Mouse (Mus musculus) cerebellum, adult 11-12 months (tissue): ENCODE data around the gene Gabrr3.
A peak's percentile ranks its signal among the peaks of the same experiment; 100 is the strongest.
"Not testable (repeated sequence)": the region's sequence is repeated elsewhere in the genome, so short reads cannot be mapped to it uniquely, and the experiment has no call there.

Source experiments
- DNase-seq: peaks from one replicate; pipeline ENCODE4 v3.0.0; 2022

Gabrr3 gene

DNA sequence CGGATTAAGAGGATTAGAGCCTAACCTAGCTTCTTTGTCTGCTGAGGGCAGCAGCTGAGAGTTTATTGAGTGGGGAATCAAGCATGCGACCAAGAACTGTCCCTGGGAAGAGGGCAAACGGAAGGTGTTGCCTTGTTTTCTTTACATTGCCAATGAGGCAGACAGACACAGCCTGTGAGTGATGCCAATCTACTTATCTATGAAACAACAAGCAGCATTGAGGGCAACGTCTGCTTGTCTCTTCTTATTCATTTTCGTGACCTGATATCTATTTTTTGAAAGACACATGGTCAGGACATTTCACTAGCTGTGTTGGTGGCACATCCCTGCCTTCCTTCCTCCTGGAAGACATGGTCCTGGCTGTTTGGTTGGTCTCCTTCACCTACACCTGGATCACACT is at the start of gene Gabrr3:
Gene Gabrr3 (plus strand): TSS at position 301 of the 400 bp plus-strand sequence.
- DNase-seq, result no peak

DNA sequence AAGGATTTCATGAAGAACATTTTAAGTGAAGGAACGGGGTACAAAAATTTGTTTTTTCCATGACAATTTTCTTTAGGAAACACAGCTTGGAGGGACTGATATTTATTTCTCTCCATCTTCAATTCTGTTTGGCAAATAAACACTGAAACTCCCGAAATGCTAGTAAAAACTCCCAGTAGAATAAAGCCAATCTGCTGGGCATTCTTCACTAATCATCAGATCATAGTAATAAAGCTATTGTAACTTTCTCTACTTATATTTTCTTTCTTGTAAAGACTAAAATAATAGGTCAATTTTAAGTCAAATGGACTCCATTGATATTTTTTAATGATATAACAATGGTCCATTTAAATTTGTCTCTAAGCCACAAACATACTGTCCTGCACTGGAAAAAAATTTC is 43.2 kb upstream of the Gabrr3 start, which contains the start of gene Olfr209:
Gene Olfr209 (minus strand): TSS at position 101 of the 400 bp plus-strand sequence.
- DNase-seq, result no peak

DNA sequence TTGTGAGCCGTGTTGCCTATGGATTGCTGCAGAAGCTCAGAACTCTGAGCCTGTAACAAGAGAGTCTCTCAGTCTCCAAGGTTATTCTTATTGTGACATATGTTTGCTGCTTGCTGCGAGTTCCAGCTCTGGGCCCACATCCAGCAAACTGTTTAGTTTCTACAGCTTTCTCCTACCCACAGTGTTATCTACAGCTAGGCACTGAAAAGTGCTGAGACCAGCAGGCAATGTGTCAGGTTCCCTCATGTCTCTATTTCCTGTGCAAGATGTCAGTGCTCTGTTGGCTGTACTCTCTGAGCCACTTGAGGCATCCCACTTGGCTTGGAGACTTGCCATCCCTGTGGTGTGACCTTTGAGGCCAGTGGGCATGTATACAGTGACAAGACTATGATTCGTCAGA is 13.8 kb upstream of the Gabrr3 start:
- peak; percentile 57 for DNase-seq

DNA sequence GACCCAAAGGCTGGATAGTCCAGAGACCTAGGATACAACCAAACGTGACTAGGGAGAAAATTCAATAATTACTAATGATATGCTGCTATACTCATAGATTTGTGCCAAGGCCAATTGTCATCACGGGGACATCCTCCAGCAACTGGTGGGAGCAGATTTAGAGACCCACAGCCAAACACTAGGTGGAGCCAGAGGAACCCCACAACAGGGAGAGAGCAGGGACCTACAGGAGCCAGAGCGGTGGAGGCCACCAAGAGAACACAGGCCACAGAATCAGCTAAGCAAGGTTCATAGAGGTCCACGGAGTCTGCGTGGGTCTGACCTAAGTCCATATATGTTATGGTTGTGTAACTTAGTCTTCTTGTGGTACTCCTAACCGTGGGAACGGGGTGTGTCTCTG is 6.0 kb upstream of the Gabrr3 start:
- DNase-seq, result no peak

DNA sequence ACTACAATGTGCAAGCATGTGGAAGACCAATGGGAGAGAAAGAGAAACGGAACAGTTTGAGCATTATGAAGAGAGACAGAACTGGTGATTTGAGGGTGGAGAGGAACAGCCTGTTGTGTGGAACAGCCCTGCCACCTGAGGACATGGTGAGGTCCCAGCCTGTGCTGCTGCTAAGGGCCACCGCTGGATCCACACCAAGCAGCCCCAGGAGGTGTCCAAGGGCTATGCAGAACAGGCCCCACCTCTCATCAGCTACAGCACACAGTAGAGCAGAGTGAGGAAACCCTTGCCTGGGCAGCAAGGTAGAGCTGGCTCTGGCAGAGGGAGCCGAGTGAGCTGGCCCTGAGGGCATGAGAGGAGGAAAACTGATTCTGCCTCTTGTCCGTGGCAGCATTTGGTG is 5.1 kb upstream of the Gabrr3 start:
- DNase-seq, result no peak

DNA sequence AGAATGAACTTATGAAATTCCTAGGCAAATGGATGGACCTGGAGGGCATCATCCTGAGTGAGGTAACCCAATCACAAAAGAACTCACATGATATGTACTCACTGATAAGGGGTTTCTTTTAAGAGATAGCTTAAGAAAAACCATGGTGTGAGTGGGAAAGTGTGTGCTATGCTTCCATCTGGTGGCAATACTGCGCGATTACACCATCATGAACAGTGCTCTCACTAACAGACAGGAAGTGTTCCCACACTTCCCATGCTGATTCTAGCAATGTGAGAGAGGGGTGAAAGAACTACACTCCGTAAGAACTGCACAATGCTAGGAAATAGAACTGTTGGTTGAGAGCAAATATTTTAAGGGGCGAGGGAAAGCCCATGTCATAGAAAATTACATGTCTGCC is 3.4 kb upstream of the Gabrr3 start:
- no peak for DNase-seq

DNA sequence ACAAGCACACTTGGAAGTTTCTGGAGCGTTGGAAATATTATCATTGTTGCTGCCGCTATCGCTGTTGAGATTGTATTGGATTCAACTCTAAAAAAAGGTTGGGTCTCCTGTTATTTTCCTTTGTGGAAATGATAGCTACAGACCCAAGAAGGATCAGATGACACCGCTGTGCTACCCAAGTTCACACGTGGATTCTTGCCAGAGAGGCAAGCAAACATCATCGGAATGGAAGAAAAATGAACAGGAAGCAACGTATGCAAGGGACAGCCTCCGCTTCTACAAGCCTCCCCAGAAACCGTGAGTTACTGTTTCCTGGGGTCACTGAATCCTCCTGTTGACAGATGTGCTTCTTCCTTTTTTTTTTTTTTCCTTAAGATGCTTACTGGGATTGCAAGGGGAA is 2.3 kb upstream of the Gabrr3 start:
- no peak for DNase-seq

DNA sequence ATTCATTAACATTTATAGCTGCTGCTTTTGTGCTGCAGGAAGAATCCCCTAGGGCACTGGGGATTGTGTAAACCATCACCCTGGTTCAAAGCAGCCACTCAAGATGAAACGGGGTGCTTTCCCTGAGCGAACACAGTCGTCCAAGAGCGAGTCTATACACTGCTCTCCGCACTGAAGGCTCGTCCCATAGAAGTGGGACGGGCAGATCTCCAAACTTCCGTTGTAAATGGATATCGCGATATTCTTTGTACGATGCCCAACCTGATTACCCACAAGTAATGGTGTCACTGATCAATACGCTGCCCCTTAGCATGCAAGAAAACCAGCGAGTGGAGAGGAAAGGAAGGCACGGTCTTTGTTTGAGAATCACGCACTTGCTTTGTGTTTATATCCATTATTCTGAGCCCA is 2.2 kb downstream of the Gabrr3 start:
- no peak for DNase-seq

DNA sequence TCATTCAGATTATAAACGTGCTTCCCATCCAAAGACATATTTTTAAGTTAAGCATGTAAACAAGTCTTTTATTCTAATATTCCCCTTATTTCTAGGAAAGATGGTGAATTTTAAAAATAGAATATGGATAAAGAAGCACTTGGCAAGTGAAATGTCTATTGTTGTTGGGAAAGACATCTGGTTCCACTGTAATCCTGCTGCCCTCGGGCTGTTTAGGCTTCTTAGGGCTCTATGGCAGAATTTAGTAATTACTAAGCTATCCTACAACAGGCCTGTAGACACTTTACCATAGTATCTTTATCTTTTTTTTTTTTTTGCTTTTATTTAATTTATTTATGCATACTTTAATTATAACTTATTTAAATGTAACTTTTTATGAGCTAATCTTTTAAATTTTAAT is 2.7 kb downstream of the Gabrr3 start:
- DNase-seq, result no peak

DNA sequence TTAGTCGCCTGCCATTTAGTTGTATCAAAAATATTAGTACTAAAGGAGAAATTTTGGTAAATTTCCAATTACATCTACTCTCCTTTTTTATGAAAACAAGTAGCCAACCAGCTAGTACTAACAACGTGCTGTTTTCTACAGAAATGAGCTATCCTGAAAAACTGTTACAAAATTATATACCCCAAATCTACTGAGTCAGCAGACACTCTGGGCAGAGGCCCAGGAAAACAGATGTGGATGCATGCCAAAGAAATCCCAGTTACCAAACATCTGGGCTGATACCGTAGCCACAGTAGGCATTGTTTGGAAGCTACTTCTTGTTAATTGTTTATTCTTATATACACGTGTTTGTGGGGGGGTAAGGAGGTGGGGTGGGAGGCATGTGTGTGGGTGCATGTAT is 6.3 kb downstream of the Gabrr3 start:
- DNase-seq, result no peak

DNA sequence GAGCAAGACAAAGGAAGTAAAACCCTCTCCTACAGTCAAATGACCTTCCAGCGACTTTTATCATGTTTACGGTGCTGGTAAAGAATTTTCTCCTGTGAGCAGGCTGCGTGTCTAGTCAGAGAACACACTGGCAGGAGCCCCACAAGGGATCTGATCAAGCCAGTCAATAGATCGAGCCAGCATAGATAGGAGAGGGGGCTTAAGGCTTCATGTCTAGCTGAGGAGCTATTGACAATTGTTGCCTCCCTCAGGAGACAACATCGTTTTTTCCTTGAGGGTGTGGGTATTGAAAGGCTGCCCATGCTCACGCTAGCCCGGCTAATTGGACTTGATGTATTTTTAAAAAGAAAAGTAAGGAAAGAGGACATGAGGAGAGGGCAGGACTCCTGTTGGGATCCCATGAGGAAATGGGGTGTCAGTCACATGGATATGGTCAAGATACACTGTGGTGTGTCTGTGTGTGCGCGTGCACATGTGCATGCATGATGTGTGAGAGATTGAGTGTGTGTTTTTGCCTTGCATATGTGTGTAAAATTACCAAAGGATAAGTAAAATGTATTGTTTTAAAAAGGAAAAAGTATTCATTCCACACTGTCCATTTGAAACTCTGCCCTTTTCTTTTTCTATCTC is 13.2 kb downstream of the Gabrr3 start:
- no peak for DNase-seq

DNA sequence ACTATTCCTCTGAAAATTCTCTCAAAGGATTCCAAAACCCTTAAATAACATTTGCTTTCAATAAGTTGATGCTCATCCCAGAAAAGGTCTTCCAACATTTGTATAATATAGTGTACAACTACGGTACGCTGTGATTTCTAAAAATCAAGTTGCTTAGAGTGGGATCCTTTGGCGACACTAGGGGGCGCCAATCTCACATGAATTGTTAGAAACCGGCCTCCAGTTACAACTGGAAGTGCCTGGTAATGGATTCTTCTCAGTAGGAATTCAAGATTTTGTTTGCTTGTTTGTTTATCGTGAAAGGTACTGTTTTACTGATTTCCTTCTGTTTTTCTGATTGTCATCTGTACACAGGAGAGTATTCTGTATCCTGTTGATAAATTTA is 13.7 kb downstream of the Gabrr3 start:
- DNase-seq, result peak; percentile 11

DNA sequence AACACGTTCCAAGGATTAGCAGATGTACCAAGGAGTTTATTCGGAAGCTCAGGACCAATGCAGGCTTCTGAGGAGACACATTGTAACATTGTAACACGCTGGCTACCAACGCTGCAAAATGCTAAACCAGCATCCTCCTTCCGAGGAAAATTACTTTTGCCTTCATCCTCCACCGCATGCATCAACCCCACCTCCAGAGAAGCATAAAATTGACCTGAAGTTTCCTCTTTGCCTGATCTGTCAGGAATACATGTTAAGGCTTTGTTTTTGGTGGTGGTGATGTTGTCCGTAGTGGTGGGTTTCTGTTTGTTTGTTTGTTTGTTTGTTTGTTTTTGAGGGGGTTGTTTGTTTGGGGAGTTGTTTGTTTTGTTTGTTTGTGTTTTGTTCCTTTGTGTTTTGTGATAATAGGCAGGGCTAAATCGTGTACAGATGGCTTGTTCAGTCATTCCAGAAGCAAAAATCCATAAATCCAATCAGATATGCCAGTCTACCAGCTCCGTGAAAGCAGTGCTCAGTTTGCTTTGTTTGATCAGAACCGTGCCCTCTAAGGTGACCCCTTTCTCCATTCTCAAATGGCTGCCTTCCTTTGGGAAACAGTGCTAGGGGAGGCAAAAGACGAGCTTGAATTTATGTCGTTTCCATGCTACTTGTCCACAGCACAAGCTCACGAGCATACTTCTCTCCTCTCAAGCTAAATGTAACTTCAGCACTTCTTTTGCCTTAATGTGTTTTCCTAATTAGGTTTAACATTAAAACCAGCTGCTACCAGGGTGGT is 14.6 kb downstream of the Gabrr3 start:
- DNase-seq, result no peak

DNA sequence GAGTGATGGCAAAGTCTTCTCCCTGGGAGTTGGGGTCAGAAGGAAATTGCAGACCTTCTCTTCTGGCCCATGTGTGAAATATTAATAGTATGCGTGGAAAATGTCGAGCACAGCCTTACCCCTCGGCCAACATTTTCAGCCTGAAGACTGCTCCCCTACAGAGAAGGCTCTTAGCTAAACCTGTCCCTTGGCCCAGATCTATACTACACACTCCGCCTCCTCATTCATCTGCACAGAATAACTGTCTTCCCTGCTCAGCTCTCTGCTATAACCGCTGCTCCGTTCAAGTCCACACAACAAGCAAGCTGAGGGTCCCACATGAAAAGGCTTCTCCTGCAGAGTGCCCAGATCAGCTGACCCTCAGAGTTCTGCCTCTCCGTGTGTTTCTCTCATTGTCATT is 20.8 kb downstream of the Gabrr3 start:
- DNase-seq, result no peak

DNA sequence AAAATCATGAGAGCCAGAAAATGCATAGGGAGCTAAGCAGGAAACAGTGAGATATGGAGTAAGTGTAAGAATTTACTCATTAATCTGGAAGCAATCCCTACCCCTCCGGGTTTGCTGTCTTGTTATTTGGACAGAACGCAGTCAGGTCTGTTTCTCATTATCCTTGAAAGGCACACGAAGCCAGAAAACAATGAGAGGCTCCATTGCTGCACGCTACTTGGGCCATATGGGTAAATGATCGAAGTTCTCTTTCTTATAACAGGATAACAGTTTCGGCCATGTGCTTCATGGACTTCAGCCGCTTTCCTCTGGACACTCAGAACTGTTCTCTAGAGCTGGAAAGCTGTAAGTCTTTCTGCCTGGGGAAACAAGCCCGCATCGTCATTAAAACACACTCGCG is 26.0 kb downstream of the Gabrr3 start:
- no peak for DNase-seq

DNA sequence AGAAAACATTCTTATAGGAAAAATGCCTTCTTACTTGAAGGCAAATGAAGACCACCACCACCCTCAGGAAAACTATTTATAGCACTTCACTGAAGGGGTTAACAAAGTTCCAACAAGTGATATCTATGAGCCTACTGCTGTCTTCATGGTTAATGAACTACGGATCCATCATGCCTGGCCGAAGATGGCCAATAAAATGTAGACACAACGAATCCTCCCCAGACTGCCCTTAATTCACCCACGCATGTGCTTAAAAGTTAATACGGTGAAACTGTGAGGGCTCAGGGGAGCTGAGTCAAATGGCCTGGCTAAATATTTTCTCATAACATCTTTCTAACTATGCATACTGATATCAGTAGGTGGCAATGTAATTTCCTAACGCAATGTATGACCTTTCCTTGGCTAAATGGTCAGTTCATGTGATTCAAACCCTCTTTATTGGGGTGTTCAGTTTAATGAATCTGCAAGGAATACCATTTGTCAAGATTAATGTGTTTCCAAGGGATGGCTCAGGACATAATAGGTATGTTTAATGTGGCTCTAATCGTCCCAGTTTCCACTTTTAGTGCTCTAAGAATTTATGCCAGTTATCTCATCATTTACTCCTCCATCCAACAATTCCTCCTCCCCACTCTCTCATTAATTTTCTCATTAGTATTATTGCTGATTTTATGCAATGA is 37.9 kb downstream of the Gabrr3 start:
- no peak for DNase-seq

DNA sequence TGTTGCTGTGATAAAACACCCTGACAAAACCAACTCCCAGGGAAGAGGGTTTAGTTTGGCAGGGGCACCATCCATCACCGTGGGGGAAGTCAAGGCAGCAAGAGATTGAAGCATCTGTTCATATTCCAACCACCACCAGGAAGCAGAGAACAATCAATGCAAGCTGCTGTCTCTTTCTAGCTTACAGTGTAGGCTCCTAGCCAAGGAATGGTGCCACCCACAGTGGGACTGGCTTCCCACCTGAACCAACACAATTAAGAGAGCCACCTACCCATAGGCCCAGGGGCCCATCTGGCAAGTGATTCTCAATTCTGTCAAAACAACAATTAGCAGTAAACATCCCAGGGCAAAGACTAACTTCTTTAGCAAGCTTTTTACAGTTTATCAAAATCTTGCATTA is 41.0 kb downstream of the Gabrr3 start:
- no peak for DNase-seq

DNA sequence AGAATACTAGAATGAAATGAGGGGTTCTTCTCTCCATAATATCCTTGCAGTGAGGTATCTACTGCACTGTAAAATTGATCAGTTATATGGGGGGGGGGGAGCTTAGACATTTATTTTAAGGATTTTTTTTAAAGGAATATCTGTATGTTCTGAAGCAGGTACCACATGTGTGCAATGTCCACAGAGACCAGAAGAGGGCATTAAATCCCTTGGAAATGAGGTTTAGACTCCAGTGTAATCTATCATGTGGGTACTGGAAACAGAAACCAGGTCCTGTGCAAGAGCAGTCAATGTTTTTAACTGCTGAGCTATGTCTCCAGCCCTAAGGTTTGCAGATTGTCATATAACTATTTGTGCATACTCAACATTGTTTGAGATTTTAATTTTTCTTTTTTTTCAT is 42.0 kb downstream of the Gabrr3 start:
- DNase-seq, result no peak

DNA sequence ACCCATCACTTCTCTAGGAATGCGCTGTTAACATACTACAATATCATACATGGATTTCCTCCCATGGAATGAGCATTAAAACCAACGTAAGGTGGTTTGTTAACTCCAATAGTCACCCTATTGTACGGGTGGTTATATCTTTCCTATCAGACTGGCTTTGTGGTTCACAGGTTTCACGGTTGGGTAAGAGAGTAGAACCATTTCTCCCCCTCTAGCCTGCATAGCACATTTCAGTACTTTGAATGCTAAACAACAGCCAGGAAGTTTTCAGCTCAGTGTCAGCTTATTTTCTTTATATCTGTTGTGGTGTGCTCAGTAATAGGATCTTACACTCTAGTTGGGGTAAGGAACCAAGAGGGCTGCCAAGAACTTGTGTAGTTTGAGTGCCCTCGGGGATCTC is 44.7 kb downstream of the Gabrr3 start:
- no peak for DNase-seq

DNA sequence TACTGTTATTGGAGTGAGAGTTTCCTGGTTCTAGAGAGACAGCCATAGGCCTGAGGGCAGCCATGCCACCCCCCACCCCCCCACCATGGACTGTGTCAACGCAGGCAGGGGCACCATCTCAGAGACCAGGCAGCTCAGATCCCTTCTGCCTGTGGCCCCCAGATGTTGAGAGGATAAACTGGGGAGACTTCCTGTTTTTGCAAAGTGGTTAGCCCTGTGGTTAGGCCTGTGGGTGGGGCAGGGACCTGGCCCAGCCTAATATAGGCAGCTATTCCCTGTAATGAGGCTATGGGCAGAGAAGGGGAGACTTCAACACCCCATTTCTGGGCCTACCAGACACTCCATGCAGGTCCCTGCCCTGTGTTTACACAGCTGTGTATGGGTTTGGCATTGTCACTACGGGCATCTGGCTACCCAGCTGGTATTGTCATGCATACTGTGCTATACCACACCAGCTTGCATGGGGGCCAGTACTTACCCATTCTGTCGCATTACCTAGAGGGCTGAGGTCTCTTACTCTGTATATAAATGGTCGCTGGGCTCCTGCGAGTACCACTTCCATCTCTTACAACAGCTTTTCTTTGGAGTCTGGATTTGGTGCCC is 52.2 kb downstream of the Gabrr3 start:
- DNase-seq, result not testable (repeated sequence)

DNA sequence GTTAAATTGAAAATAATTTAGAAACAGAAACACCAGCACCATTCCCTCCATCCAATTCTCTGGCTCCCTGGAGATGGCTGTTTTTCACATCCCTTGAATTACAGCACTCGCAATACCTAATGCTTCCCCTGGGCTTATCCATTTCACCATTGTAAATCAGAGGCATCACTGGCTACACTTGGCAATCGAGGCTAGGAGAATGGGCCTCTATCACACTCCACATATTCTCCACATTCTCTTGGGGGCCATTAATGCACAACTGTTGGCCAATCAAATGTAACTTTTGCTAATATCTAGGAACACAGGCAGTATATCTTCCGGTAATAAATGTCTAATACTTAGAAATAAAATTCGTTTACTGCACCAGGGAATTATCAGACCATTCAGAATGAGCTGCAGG is 56.4 kb downstream of the Gabrr3 start:
- DNase-seq, result no peak

DNA sequence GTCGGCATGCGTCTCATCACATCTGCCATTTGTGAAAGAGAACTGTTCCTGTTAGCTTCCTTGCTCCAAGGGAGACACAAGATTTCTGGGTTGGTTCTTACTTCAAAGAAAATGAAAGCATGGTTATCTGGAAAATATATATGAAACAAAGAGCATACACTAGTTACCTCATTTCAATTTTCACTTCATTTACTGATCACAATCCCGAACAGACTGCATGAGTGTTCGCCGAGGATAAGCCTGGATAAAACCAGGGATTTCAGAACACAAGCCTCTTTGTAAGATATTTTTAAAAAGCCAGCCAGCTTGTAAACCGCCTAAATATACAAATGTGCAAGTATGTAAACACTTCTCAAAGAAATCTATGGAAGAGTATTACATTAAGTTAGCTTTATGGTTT is 56.8 kb downstream of the Gabrr3 start:
- no peak for DNase-seq

DNA sequence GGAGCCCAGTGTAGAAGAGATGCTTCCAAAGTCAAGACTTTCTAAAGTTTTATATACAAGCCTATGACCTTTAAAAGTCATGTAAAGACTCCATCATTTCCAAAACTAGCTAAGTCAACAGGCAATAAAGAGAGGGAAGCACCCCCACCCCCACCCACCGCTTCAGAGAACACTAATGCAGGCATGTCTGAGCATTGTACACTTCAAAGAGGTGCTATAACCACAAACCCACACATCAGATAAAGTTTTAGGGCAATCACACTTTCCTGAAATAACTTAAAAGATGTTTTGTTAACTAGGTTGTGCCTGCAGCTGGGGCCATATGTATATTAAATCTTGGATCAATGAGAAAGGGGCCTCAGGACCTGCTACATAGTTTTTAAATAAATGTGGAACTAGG is 62.7 kb downstream of the Gabrr3 start:
- DNase-seq, result no peak
